Mouse (Mus musculus) embryonic facial prominence, embryonic 14.5 days (tissue): Measurements from ENCODE around the gene F5. TPM values are rescaled to one million over a fixed set of nuclear protein-coding genes. Genes with fewer than 3 reads are reported as not detected.
"Not testable (repeated sequence)": the region's sequence is repeated elsewhere in the genome, so short reads cannot be mapped to it uniquely, and the experiment has no call there.

ENCODE experiments used
- ATAC-seq: fragments of 200-750 bp; cut with Nextera tagmentation; 2 replicates; pipeline ENCODE4 v1.8.0; 2017; ENCODE audit warnings: low read depth, moderate number of reproducible peaks, moderate TSS enrichment
- DNase-seq: peaks from one replicate; pipeline ENCODE4 v3.0.0-alpha.2; 2015; ENCODE audit warnings: low spot score
- H3K27ac ChIP-seq: fragments of 300-500 bp; sonication (generic); replicated peaks from 2 replicates; pipeline ENCODE4 v1.5.1; 2014; ENCODE audit warnings: low read depth, mild to moderate bottlenecking, low read length, moderate library complexity
- H3K27me3 ChIP-seq: fragments of 300-500 bp; sonication (generic); replicated peaks from 2 replicates; pipeline ENCODE4 v1.6.1; 2014; ENCODE audit warnings: low read length; ENCODE audit not compliant: control insufficient read depth, insufficient read depth
- H3K36me3 ChIP-seq: fragments of 300-500 bp; sonication (generic); 2 replicates; pipeline ENCODE4 v1.6.1; 2014; ENCODE audit warnings: low read length, mixed read lengths; ENCODE audit not compliant: control insufficient read depth, insufficient read depth
- H3K4me1 ChIP-seq: fragments of 300-500 bp; sonication (generic); 2 replicates; pipeline ENCODE4 v1.6.1; 2014; ENCODE audit warnings: antibody characterized with exemption, low read length; ENCODE audit not compliant: control insufficient read depth, insufficient read depth
- H3K4me2 ChIP-seq: fragments of 300-500 bp; sonication (generic); 2 replicates; pipeline ENCODE4 v1.6.1; 2014; ENCODE audit warnings: low read depth, mild to moderate bottlenecking, low read length, moderate library complexity, mixed read lengths
- H3K4me3 ChIP-seq: fragments of 300-500 bp; sonication (generic); 2 replicates; pipeline ENCODE4 v1.5.1; 2014; ENCODE audit warnings: low read depth, mild to moderate bottlenecking, low read length
- H3K9ac ChIP-seq: fragments of 300-500 bp; sonication (generic); 2 replicates; pipeline ENCODE4 v1.6.1; 2014; ENCODE audit warnings: low read depth, mild to moderate bottlenecking, low read length, moderate library complexity, mixed read lengths
- H3K9me3 ChIP-seq: fragments of 300-500 bp; sonication (generic); 2 replicates; pipeline ENCODE4 v1.6.1; 2016; ENCODE audit warnings: low read length; ENCODE audit not compliant: control insufficient read depth
- WGBS: fragments of 180-500 bp; shearing (Covaris S2); extraction: QIAGEN DNeasy Blood & Tissue Kit; methylation state at CpG from one replicate; pipeline ENCODE4 v1.1.7; 2014; 5-methylcytosine and 5-hydroxymethylcytosine counted together
- polyA plus RNA-seq: library from polyadenylated mRNA; unstranded; fragments of >200 nt; fragmentation: Nextera tagmentation; extraction: Ambion mirVana; gene quantifications from 2 replicates; pipeline ENCODE4 v1.2.1, GENCODE M21; 2014

The F5 gene
- polyA plus RNA-seq, 1 experiment from 2014 or later = 0.21 TPM

- DNase-seq, H3K4me1 ChIP-seq, H3K9me3 ChIP-seq, H3K27me3 ChIP-seq, H3K4me2 ChIP-seq, H3K4me3 ChIP-seq, H3K27ac ChIP-seq, H3K36me3 ChIP-seq, ATAC-seq, H3K9ac ChIP-seq: not testable (repeated sequence)
- 86% methylated on average over 2 of the region's 4 CpGs for WGBS
These were observed 80.4 kb downstream of the F5 start for GRCm38 (mm10) chr1:164231937-164232570.

- ATAC-seq = no peak
These were observed 81.8 kb downstream of the F5 start for GRCm38 (mm10) chr1:164233447-164233846.

GRCm38 (mm10) chr1:164235078-164235477 is 83.4 kb downstream of the F5 start:
- no peaks in the 10 kb centered on the region for H3K4me1 ChIP-seq
- no peak for DNase-seq
- H3K36me3 ChIP-seq = no peaks in the 10 kb centered on the region
- no peak overlapping the region for H3K27ac ChIP-seq
- no peaks in the 10 kb centered on the region for H3K27me3 ChIP-seq
- no peak for ATAC-seq
- no peak overlapping the region for H3K4me3 ChIP-seq
- H3K9me3 ChIP-seq = no peaks in the 10 kb centered on the region
- H3K4me2 ChIP-seq = no peak overlapping the region
- 48% methylated on average over 7 of the region's 7 CpGs for WGBS
- no peak overlapping the region for H3K9ac ChIP-seq

More at GRCm38 (mm10) chr1:164233447-164233846, 81.8 kb downstream of the F5 start:
- Histone ChIP-seq H3K27me3 (no peaks in the 10 kb centered on the region), H3K9me3 (no peaks in the 10 kb centered on the region), H3K9ac (no peak overlapping the region), H3K4me1 (no peaks in the 10 kb centered on the region), H3K27ac (no peak overlapping the region), H3K36me3 (no peaks in the 10 kb centered on the region), H3K4me2 (no peak overlapping the region), H3K4me3 (no peak overlapping the region)
- 86% methylated on average over 1 of the region's 1 CpGs for WGBS
- DNase-seq = no peak

DNA sequence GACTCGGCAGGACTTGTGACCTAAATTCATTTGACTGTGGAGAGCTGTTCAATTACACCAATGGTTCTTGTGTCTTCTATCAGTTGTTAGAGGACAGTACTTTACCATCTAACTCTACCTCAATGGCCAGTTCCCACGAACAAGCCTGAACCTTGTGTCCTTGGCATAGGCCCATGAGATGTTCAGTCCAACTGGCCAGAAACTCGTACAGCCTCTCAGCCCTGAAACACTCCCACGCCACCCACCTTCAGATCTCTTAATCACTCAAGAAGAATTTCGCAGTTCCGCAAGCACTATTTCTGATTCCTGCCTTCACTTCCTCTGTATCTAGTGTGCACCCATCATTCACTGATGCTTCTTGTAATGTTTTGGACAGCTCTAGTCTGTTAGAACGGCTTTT is 84.4 kb downstream of the F5 start:
- no peak for ATAC-seq

GRCm38 (mm10) chr1:164241494-164241893 is 89.9 kb downstream of the F5 start:
- no peak for DNase-seq
- WGBS = 68% methylated on average over 2 of the region's 2 CpGs

More for the DNA sequence above, 84.4 kb downstream of the F5 start:
- no peaks in the 10 kb centered on the region for H3K36me3 ChIP-seq
- H3K27ac ChIP-seq = no peak overlapping the region
- no peaks in the 10 kb centered on the region for H3K9me3 ChIP-seq
- WGBS = 70% methylated on average over 7 of the region's 7 CpGs
- no peaks in the 10 kb centered on the region for H3K27me3 ChIP-seq
- DNase-seq = no peak
- no peak overlapping the region for H3K9ac ChIP-seq
- H3K4me1 ChIP-seq = no peaks in the 10 kb centered on the region
- no peak overlapping the region for H3K4me3 ChIP-seq
- no peak overlapping the region for H3K4me2 ChIP-seq

DNA sequence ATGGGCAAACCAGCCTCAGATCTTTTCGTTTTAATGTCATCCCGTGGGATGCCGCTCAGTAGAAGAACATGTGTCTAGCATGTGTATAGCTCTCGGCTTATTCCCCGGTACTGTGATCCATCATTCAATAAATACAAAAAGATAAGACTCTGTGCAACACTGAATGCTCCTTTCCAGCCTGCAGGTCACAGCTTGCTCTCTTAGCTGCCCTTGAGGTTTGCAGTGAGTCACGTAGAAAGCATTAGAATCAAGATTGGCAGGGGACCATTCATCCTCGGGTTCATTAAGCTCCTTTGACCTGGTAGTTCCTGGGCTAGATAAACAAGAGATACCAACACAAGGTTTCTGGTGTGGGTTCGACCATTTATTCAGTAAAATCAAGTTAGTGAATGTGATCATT is 91.2 kb downstream of the F5 start:
- Histone ChIP-seq H3K4me3 (no peak overlapping the region), H3K27ac (no peak overlapping the region), H3K4me2 (no peak overlapping the region), H3K27me3 (no peaks in the 10 kb centered on the region), H3K9me3 (no peaks in the 10 kb centered on the region), H3K36me3 (no peaks in the 10 kb centered on the region), H3K9ac (no peak overlapping the region), H3K4me1 (peaks cover under 1% of the 10 kb centered on the region; the same call in 1 of the 2 replicates)
- 49% methylated on average over 8 of the region's 8 CpGs for WGBS
- DNase-seq = peak; percentile 21
- no peak for ATAC-seq

More at GRCm38 (mm10) chr1:164241494-164241893, 89.9 kb downstream of the F5 start:
- H3K36me3 ChIP-seq = no peaks in the 10 kb centered on the region
- no peaks in the 10 kb centered on the region for H3K9me3 ChIP-seq
- ATAC-seq = no peak
- H3K27ac ChIP-seq = no peak overlapping the region
- no peak overlapping the region for H3K4me2 ChIP-seq
- no peaks in the 10 kb centered on the region for H3K27me3 ChIP-seq
- no peak overlapping the region for H3K9ac ChIP-seq
- H3K4me1 ChIP-seq = no peaks in the 10 kb centered on the region
- no peak overlapping the region for H3K4me3 ChIP-seq

DNA sequence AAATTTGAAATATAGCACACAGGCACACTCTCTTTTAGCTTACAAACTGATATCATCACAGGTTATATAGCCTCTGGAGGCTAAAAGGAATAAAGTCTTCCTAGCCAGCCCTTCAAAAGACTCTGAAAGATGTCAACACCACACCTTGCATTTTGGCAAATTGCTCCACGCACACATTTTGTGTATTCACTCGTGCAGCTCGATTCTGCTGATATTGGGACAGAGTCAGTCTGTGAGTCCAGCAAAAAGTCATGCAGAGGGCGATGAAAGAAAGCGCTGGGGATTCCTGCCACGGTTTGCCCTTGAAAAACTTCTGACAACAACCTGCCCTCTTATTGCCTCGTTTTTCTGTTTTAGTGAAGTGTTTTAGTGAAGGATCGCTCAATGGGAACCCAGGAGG is 95.8 kb downstream of the F5 start:
- Histone ChIP-seq H3K4me1 (peaks cover 16% of the 10 kb centered on the region), H3K9ac (no peak overlapping the region), H3K4me3 (no peak overlapping the region), H3K36me3 (no peaks in the 10 kb centered on the region), H3K9me3 (no peaks in the 10 kb centered on the region), H3K27ac (no peak overlapping the region), H3K27me3 (no peaks in the 10 kb centered on the region), H3K4me2 (no peak overlapping the region)
- 39% methylated on average over 8 of the region's 8 CpGs for WGBS
- ATAC-seq (no peak), DNase-seq (no peak)

DNA sequence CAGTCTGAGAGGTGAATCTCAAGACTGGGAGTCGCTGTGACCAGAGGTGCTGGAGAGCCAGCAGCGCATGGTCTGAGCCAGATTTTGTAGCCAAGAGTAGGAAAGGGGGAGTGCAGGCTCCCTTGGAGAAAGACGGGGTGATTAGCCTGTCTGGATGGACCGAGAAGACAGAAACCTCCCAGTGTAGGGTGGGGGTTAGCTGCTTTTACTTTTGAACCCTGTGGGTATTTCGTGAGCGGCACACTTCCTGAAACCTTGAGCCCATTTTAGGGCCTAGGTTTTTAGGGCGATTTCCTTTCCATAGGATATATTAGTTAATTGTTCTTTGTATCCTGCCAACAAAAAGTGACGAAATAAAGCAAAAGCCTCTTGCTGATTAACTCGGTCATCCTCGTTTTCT is 96.3 kb downstream of the F5 start:
- Histone ChIP-seq H3K4me1 (peaks cover 16% of the 10 kb centered on the region), H3K36me3 (no peaks in the 10 kb centered on the region), H3K9ac (peak overlapping the region; percentile 67; the same call in 1 of the 2 replicates), H3K27me3 (no peaks in the 10 kb centered on the region), H3K27ac (peak overlapping the region; percentile 39; the same call in 1 of the 2 replicates), H3K9me3 (no peaks in the 10 kb centered on the region), H3K4me2 (peak overlapping the region; percentile 85), H3K4me3 (peak overlapping the region; percentile 75)
- ATAC-seq (no peak), DNase-seq (peak; percentile 10)
- 14% methylated on average over 10 of the region's 10 CpGs for WGBS
